Mouse (Mus musculus) bone marrow macrophage, adult 2 months (primary cell): ENCODE data around the gene Usp47.

Experiments
- CTCF ChIP-seq: IDR thresholded peaks from 2 replicates; pipeline ENCODE4 v1.5.1; 2012; ENCODE audit warnings: low read depth, mild to moderate bottlenecking, low read length, moderate library complexity
- POLR2A ChIP-seq: IDR thresholded peaks from 2 replicates; pipeline ENCODE4 v1.6.1; 2012; ENCODE audit warnings: mild to moderate bottlenecking, low read depth, low read length, borderline replicate concordance

DNA sequence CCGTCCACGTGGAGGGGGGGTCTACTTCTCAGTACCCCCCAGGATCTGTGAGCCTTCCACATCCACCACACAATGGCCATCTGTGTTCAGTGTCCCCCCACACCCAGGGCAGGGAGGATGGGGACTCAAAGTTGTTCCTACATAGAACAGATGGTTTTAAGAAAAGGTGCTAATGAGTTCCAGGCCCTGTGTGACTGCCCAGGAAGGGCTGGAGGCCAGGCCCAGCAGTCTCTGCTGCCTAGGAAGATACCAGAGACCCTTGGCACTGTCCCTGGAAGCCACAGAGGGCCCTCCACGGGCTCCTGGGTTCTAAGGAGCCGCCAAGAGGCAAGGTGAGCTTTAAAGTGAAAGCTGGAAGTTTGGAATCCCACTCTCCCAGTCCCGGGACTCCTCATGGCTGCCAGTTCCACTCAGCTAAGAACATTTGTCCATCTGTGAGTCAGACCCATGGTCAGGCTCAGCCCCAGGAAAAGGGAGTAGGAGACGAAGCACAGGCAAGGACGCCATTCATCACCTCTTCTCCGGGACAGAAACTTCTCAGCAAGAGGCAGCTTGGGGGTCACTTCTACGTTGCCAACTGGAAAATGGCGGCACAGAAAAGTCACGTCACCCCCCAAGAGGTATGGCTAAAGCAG is 98.7 kb downstream of the Usp47 start:
- no peak for TF ChIP-seq POLR2A
- TF ChIP-seq CTCF = no peak
